Mouse (Mus musculus): ENCODE results near the gene 2310057M21Rik.
A peak's percentile ranks its signal among the peaks of the same experiment; 100 is the strongest.

Gene 2310057M21Rik

DNA sequence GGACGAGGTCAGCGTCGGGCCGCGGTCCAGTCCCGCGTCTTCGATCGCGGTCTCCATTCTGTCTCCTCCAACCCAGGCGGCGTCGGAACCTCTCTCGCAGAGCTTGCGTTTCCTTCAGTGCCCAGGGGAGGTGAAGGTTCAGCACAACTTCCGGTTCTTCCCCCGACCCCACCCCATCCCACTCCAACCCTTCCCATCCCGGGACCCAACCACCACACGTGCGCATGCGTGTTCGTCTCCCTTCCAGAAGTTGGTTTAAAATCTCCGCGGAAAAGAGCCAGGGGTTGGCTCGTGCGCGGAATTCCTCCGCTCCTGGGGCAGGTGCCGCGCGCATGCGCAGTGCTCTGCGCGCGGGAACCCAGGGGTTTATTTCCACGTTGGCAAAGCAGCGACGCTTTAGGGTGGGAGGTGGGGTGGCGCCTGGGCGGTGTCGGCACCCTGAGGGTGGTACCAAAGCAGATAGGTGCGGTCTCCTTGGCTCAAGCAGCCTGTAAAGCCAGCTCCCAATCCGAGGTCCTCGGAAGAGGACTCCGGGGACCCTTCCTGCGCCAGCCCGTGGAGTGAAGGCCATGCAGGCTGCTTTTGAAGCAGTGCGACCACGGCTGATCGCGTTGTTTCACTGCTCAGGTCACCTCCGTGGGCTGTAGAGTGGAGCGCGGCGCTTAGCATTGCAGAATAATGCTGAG is at the start of gene 2310057M21Rik:
2310057M21Rik (minus strand) TSS at position 145 of the 686 bp plus-strand sequence.
- DNase-seq: peak; percentile 96 to 97

GRCm38 (mm10) chr7:131411941-131412270 is 49.3 kb upstream of the 2310057M21Rik start:
- DNase-seq: no peak

- DNase-seq: peak; percentile 45 to 58
These were observed 48.8 kb upstream of the 2310057M21Rik start for GRCm38 (mm10) chr7:131411221-131411940.

- peak; percentile 99 for DNase-seq
These were observed 48.0 kb upstream of the 2310057M21Rik start, which contains the start of the genes Ikzf5 and Acadsb for GRCm38 (mm10) chr7:131410416-131411058. Ikzf5 (minus strand) TSS chr7:131410521. Acadsb (plus strand) TSS chr7:131410601.

DNA sequence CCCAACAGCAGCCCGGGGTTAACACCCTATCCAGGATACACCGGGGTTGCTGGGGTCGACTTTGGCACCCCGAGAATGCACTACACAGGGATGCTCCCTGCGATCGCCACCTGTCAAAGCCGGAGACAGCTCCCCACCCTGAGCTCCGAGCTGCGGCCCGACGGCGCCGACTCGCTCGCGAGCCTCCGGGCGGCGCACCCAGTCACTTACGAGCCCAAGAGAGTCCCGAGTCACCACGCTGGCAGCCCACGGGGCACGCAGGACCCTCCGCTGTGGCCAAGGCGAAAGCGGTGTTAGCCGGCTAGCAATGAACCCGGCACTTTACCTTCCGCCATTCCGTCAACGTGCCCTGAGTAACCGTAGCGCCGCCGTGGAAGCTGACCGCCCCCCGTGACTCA is 47.4 kb upstream of the 2310057M21Rik start:
- no peak for DNase-seq

DNA sequence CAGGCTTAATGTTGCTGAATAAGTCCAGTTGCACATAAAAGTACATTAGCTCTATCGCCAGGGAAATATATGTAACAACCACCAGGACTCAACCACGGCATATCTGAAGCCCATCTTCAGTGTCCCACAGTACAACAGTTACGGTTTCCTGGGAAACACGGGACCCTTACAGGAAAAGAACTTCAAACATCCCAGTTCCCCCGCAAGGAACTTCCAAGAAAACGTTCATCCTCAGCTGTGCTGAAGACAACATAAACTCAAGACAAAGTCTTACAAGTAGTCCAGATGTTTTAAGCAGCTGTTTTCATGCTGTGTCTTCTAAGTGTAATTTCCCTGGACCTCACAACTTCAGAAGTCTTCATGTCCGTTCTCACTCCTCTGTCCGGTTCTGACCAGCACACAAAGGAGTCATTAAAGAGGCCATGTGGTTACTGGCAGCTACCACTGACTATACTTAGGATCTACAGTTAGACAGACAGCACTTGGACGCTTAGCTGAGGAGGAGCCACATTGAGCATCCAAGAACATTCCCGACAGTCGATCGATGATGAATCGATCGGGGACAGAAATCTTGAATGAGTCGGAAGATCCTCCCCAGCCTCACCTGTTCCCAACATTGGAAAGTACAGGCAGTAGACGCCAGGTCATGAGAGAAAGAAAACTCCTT is 46.9 kb upstream of the 2310057M21Rik start:
- DNase-seq: peak; percentile 28 to 33

DNA sequence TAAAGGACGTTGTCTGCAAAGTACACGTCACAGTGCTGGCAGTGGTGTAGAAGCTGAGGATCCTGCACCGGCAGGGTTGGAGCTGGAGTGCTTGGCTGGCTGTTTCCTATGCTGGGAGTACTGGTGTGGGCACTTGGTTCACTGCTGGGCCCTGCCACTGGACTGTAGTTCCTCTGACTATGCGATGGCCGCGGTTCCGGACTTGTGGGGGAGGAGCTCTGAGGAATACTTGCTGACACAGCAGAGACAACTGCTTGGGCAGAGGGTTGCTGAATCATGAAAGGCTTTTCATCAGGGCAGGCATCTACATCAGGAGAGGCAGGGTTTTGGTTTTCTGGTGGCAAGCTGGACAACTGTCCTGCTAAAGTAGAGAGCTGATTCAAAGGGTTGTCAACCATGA is 29.2 kb upstream of the 2310057M21Rik start:
- peak in 1 of 2 experiments; percentile 22 for DNase-seq

DNA sequence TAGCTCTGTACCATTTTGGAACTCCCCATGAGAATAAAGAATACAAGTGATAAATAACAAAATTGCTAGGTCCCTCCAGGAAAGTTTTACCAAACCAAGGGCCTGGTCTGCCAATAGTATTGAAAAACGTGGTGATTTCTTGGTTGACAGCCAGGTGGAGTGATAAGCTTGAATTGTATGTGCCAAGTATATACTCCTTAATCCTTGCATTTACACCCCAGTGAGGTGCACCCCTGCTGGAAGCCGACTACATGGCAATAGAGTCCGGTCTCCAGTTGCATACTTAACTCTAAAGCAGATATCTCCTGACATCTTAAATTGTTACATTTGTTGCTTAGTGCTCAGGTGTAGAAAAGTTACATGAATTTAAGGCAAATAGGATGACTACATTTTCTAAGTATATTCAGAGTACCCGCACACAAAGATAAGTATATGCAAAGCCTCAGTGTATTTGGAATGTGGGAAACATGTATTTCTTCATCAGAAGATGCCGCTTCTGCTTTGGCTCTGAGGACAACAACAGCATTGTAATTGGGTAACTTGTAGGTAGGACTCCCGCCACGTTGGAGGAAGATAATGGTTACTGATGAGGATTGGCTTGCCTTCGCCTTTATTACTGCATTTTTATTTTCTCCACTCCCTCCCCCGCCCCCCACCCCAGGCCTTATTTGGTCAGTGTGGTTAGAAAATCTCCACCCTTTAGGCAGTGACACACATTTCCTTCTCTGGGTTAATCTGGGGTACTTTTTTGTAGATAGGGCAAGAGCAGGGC is 9.5 kb upstream of the 2310057M21Rik start:
- DNase-seq: no peak

GRCm38 (mm10) chr7:131371470-131371860 is 8.9 kb upstream of the 2310057M21Rik start:
- no peak for DNase-seq

GRCm38 (mm10) chr7:131370648-131371469 is 8.3 kb upstream of the 2310057M21Rik start, which contains the start of gene Pstk:
Pstk (plus strand) TSS chr7:131371141.
- DNase-seq: peak; percentile 90 to 93

GRCm38 (mm10) chr7:131364131-131364530 is 1.6 kb upstream of the 2310057M21Rik start:
- no peak for DNase-seq

- DNase-seq: no peak
These were observed 317 bp downstream of the 2310057M21Rik start for GRCm38 (mm10) chr7:131362269-131362614.

- no peak for DNase-seq
These were observed 6.5 kb downstream of the 2310057M21Rik start for GRCm38 (mm10) chr7:131356105-131356504.

DNA sequence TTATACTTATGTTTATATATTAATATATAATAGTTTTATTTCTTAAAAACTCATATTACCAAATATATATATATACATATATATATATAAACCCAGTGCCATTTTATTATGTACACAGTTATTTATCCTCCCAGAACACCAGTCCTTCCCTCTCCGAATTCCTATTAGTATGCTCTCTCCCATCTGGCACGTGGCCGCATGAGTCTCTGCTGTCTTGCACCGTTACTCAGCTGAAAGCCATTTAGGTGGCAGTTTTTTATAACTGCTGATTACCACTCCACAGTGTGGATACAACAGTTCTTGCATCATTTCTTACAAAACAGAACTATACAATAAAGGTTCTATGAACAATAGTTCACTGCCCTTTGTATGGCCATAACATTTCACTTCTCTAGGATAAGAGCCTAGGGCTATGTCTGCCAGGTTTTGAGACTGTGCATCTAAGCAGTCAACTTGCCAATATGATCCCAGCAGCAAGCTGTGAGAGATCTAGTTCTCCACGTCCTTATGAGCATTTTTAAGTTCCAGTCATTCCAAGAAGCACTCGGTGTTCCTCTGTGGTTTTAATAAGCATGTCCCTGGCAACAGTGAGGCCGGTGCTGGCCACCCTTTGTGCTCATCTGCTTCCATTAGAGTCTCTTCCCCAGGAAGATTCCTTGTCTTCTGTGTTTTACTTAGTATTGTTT is 16.6 kb downstream of the 2310057M21Rik start:
- no peak for DNase-seq

DNA sequence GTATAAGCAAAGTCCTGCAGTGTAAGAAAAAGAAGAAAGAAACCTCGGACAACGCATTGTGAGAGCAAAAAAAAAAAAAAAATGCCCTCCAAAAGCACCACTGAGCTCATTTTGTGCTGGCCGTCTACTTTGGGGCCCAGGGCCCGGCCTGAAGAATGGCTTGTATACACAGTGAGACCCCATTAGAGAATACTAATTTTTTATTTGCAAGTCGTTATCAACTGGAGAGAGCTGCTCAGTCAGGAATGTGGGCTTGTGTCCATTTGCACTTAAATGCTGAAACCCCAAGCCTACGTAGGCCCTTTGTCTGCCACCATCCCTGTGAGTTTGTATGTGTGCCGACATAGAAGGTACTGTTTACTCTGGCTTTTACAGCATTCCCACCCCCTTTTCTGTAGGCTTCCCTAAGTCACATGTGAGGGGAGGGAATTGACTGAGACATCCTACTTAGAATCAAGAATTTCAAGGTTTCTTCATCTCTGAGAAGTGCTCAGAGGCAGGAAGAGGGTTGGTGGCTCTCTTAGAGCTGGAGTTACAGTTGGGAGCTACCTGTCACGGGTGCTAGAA is 25.0 kb downstream of the 2310057M21Rik start:
- no peak for DNase-seq

DNA sequence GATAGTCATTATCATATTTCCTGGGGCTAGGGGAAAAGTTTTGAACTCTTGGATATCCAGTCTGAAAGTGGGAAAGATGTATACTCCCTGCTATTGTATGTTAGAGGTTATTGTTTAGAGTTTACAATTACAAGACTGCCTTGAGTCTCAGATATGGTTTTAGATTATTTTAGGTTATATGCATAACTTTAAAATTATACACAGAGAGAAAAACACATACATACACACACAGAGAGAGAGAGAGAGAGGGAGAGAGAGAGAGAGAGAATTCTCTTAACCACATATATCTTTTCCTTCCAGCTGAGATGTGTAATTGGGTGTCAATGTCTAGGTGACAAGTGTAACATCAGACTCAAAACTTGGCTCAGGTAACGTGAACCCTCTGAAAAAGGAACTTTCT is 29.0 kb downstream of the 2310057M21Rik start, which contains the start of gene Fam24a:
Fam24a (plus strand) TSS at position 301 of the 400 bp plus-strand sequence.
- no peak for DNase-seq

GRCm38 (mm10) chr7:131331688-131332087 is 30.9 kb downstream of the 2310057M21Rik start:
- no peak for DNase-seq

- DNase-seq: no peak
These were observed 33.1 kb downstream of the 2310057M21Rik start, which contains the start of gene Fam24b for GRCm38 (mm10) chr7:131329416-131329815. Fam24b (minus strand) TSS chr7:131329516.

DNA sequence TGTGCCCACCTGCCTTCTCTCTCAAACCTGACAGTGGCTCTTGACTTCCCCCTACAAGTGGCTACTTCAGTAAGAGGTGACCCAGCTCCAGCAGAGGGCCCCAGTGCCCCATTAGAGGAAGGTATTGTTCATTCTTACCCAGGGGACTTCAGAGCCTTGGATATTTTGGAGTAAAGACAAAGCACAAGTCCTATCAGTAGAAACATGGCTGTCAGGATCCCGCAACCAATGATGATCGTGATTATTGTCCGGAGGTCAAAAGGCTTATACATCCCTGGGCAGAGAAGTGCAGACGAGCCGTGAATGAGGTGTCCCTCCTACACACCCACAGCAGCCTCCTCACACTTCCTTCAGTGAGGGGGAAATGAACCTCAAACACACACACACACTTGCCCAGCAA is 35.5 kb downstream of the 2310057M21Rik start:
- no peak for DNase-seq

GRCm38 (mm10) chr7:131322192-131322591 is 40.4 kb downstream of the 2310057M21Rik start, which contains the start of gene Cuzd1:
Cuzd1 (minus strand) TSS chr7:131322292.
- no peak for DNase-seq
